29 mouse cellular contexts compared by ENCODE assay signal in genomic region chr10:99078621-99079020, GRCm38 (mm10). TPM values are rescaled to one million over a fixed set of nuclear protein-coding genes. Genes with fewer than 3 reads are reported as not detected.
DNase-seq lines count a peak whose midpoint lies in the region; ATAC-seq and TF ChIP-seq lines count a peak whose summit lies in the region.
"Had no signal": no experiment of that assay in that cellular context is flagged by ENCODE, and none has a peak within 500 bp of the region (broad histone marks: within the 10 kb centered on the region; RNA-seq: fewer than 3 reads in every experiment).

No protein-coding gene starts in this region.

- TF ChIP-seq RAD21 in MEL (IDR thresholded peaks at IDR 0.05; ENCODE audit: low read depth, low read length), result no peak

- H3K4me1 ChIP-seq in forebrain, embryonic 11.5 days (replicated peaks; ENCODE audit: control insufficient read depth, insufficient read depth, low read length), result no peaks in the 10 kb centered on the region
- no peaks in the 10 kb centered on the region for H3K4me1 ChIP-seq in forebrain, embryonic 10.5 days
- H3K4me1 ChIP-seq in heart, embryonic 10.5 days, result peaks cover 4% of the 10 kb centered on the region; the same call in 1 of the 2 replicates
- peaks cover 0 to 11% of the 10 kb centered on the region in 2 experiments; a peak in 2 of 4 replicates for H3K4me1 ChIP-seq in MEL (ENCODE audit: control insufficient read depth in 1 of 2, insufficient read depth in 2 of 2, low read length in 2 of 2)
- H3K4me1 ChIP-seq: embryonic facial prominence, embryonic 13.5 days; embryonic facial prominence, embryonic 15.5 days; forebrain, embryonic 12.5 days had no signal

- WGBS in forebrain, embryonic 11.5 days, result 83% methylated on average over 2 of the region's 2 CpGs
- WGBS in forebrain, embryonic 10.5 days, result 85% methylated on average over 2 of the region's 2 CpGs
- WGBS in heart, embryonic 10.5 days, result 78% methylated on average over 2 of the region's 2 CpGs

- H3K79me2 ChIP-seq in MEL (ENCODE audit: control insufficient read depth, insufficient read depth, low read length, poor library complexity), result no peaks in the 10 kb centered on the region

- TF ChIP-seq POLR2A in MEL (IDR thresholded peaks at IDR 0.05; ENCODE audit: control insufficient read depth in 1 of 2, insufficient read depth in 1 of 2, low read depth in 1 of 2, low read length in 2 of 2, poor library complexity in 1 of 2), result no peak

- peak; percentile 20 for DNase-seq in adrenal gland, postnatal 10 days
- no peak for DNase-seq in adrenal gland, adult 2 months
- DNase-seq in forebrain, embryonic 11.5 days (ENCODE audit: low spot score), result peak; percentile 21
- DNase-seq in forebrain, embryonic 10.5 days (ENCODE audit: extremely low spot score, low spot score), result no peak
- peak; percentile 61 for DNase-seq in heart, embryonic 10.5 days (ENCODE audit: low spot score)
- DNase-seq in heart, postnatal 10 days, result no peak
- peak; percentile 40 for DNase-seq in MEL (ENCODE audit: low read depth, low spot score)
- no peak for DNase-seq in spleen, postnatal 14 days (ENCODE audit: low spot score in 2 of 2)
- DNase-seq: adrenal gland, adult 8-10 months; cerebellum, adult 11 months; cerebellum, adult 18-20 months; cerebellum, adult 8-10 months; cerebellum, adult 9-11 months; cerebellum, postnatal 14 days; cerebellum, postnatal 36 days; embryo, embryonic 11 days had no signal

- no peak for ATAC-seq in forebrain, embryonic 11.5 days (replicated peaks; ENCODE audit: low FRiP score)
- ATAC-seq: forebrain, embryonic 14.5 days; forebrain, embryonic 16.5 days had no signal

- H3K9me3 ChIP-seq in forebrain, embryonic 11.5 days (ENCODE audit: control insufficient read depth, low read length), result no peaks in the 10 kb centered on the region
- no peaks in the 10 kb centered on the region for H3K9me3 ChIP-seq in forebrain, embryonic 10.5 days
- H3K9me3 ChIP-seq in heart, embryonic 10.5 days, result no peaks in the 10 kb centered on the region
- no peaks in the 10 kb centered on the region for H3K9me3 ChIP-seq in MEL (replicated peaks; ENCODE audit: insufficient read depth, low read length)
- H3K9me3 ChIP-seq: embryonic facial prominence, embryonic 13.5 days; embryonic facial prominence, embryonic 15.5 days; forebrain, embryonic 12.5 days; G1E had no signal

- no peak overlapping the region for H3K4me3 ChIP-seq in forebrain, embryonic 11.5 days (ENCODE audit: low read depth, low read length)
- H3K4me3 ChIP-seq in forebrain, embryonic 10.5 days, result no peak overlapping the region
- H3K4me3 ChIP-seq in heart, embryonic 10.5 days, result no peak overlapping the region
- no peak overlapping the region for H3K4me3 ChIP-seq in MEL (ENCODE audit: control insufficient read depth in 1 of 2, insufficient read depth in 1 of 2, low read depth in 2 of 2, low read length in 2 of 2)
- H3K4me3 ChIP-seq: embryonic facial prominence, embryonic 13.5 days; embryonic facial prominence, embryonic 15.5 days; erythroblast, embryonic 14.5 days; forebrain, embryonic 12.5 days had no signal

- no peak for TF ChIP-seq EP300 in MEL (IDR thresholded peaks at IDR 0.05; ENCODE audit: low read depth in 1 of 2, low read length in 2 of 2)

- no peak overlapping the region for H3K4me2 ChIP-seq in forebrain, embryonic 11.5 days (ENCODE audit: low read depth, low read length, severe bottlenecking)
- H3K4me2 ChIP-seq: embryonic facial prominence, embryonic 13.5 days; embryonic facial prominence, embryonic 15.5 days; forebrain, embryonic 12.5 days had no signal

- TF ChIP-seq CTCF in MEL (IDR thresholded peaks at IDR 0.05 in 2 of 3, conservative IDR thresholded peaks at IDR 0.05 in 1 of 3; ENCODE audit: control insufficient read depth in 1 of 3, insufficient read depth in 1 of 3, low read depth in 2 of 3, low read length in 3 of 3, poor library complexity in 1 of 3, severe bottlenecking in 1 of 3), result no peak

- H3K36me3 ChIP-seq in forebrain, embryonic 11.5 days (ENCODE audit: control insufficient read depth, insufficient read depth, low read length), result no peaks in the 10 kb centered on the region
- no peaks in the 10 kb centered on the region for H3K36me3 ChIP-seq in forebrain, embryonic 10.5 days (replicated peaks)
- no peaks in the 10 kb centered on the region for H3K36me3 ChIP-seq in heart, embryonic 10.5 days
- H3K36me3 ChIP-seq in MEL (ENCODE audit: control insufficient read depth in 1 of 2, insufficient read depth in 2 of 2, low read length in 2 of 2), result peaks cover 0 to 11% of the 10 kb centered on the region in 2 experiments; a peak in 2 of 4 replicates
- H3K36me3 ChIP-seq: embryonic facial prominence, embryonic 13.5 days; embryonic facial prominence, embryonic 15.5 days; forebrain, embryonic 12.5 days; G1E had no signal

- no peak overlapping the region for H3K9ac ChIP-seq in forebrain, embryonic 11.5 days (ENCODE audit: low read length)
- no peak overlapping the region for H3K9ac ChIP-seq in MEL (ENCODE audit: control insufficient read depth, low read depth, low read length, poor library complexity, severe bottlenecking)
- H3K9ac ChIP-seq: embryonic facial prominence, embryonic 13.5 days; embryonic facial prominence, embryonic 15.5 days; forebrain, embryonic 12.5 days had no signal

- H3K27me3 ChIP-seq in forebrain, embryonic 11.5 days (ENCODE audit: control insufficient read depth, insufficient read depth, low read length), result no peaks in the 10 kb centered on the region
- no peaks in the 10 kb centered on the region for H3K27me3 ChIP-seq in forebrain, embryonic 10.5 days (ENCODE audit: poor library complexity, severe bottlenecking)
- H3K27me3 ChIP-seq in heart, embryonic 10.5 days (ENCODE audit: insufficient read depth, poor library complexity, severe bottlenecking), result no peaks in the 10 kb centered on the region
- H3K27me3 ChIP-seq in MEL (ENCODE audit: control insufficient read depth in 1 of 2, insufficient read depth in 2 of 2, low read length in 2 of 2), result no peaks in the 10 kb centered on the region
- H3K27me3 ChIP-seq: embryonic facial prominence, embryonic 15.5 days; forebrain, embryonic 12.5 days had no signal

- no peak overlapping the region for H3K27ac ChIP-seq in forebrain, embryonic 11.5 days (ENCODE audit: low read depth, low read length)
- no peak overlapping the region for H3K27ac ChIP-seq in forebrain, embryonic 10.5 days
- H3K27ac ChIP-seq in heart, embryonic 10.5 days, result no peak overlapping the region
- no peak overlapping the region for H3K27ac ChIP-seq in MEL (ENCODE audit: control insufficient read depth, low read depth, low read length)
- H3K27ac ChIP-seq: embryonic facial prominence, embryonic 13.5 days; embryonic facial prominence, embryonic 15.5 days; forebrain, embryonic 12.5 days had no signal

- intact Hi-C loops in heart, postnatal 10 days (cut with DNase I), result no loop called here

TF ChIP-seq in MEL, 35 proteins besides CTCF, POLR2A, EP300 and RAD21:
- TF ChIP-seq SMC3 (IDR thresholded peaks at IDR 0.05; ENCODE audit: low read depth, low read length) (no peak), BHLHE40 (IDR thresholded peaks at IDR 0.05; ENCODE audit: borderline replicate concordance, low read depth, low read length) (no peak), POLR2AphosphoS5 (IDR thresholded peaks at IDR 0.05; ENCODE audit: borderline replicate concordance, low read depth, low read length) (no peak)

RNA-seq across cellular contexts. Expression of gene Poc1b, which starts 28.2 kb away (rescaled TPM):
- total RNA-seq in adrenal gland, postnatal 10 days (2021), result 10 to 100 TPM; 10.3 to 12.6 TPM
- total RNA-seq in adrenal gland, adult 2 months (2021), result 10 to 100 TPM; 13.5 to 17.0 TPM
- polyA plus RNA-seq in adrenal gland, adult 2 months (2012; rRNA removed), result 3.7 and 3.8 TPM in 2 replicates
- 42.7 and 43.7 TPM in 2 replicates for polyA plus RNA-seq in forebrain, embryonic 11.5 days (2014; fragmentation: Nextera tagmentation; extraction: Ambion mirVana)
- polyA plus RNA-seq in forebrain, embryonic 10.5 days (2016; fragmentation: Nextera tagmentation; extraction: Ambion mirVana), result 35.0 and 36.0 TPM in 2 replicates
- polyA plus RNA-seq in heart, embryonic 10.5 days (2016; fragmentation: Nextera tagmentation; extraction: Ambion mirVana), result 12.0 and 16.2 TPM in 2 replicates
- 10 to 100 TPM; 10.5 to 12.1 TPM for total RNA-seq in heart, postnatal 10 days (2021)
- total RNA-seq in MEL (2012; rRNA removed), result 3.3 and 5.5 TPM in 2 replicates
- 10 to 100 TPM in 1 of 2 experiments, not detected in 1; 15.3 TPM for polyA plus RNA-seq in MEL (2012; ENCODE audit: insufficient read depth in 1 of 2, insufficient read length in 2 of 2, low read depth in 1 of 2, low replicate concordance in 2 of 2, missing spikeins in 1 of 2)

RNA-seq across cellular contexts. Expression of gene Galnt4, which starts 29.3 kb away (rescaled TPM):
- total RNA-seq in adrenal gland, postnatal 10 days (2021), result 1 to 10 TPM; 7.1 to 7.5 TPM
- total RNA-seq in adrenal gland, adult 2 months (2021), result 1 to 10 TPM; 5.6 to 7.0 TPM
- polyA plus RNA-seq in adrenal gland, adult 2 months (2012; rRNA removed), result 0.35 and 0.83 TPM in 2 replicates
- 4.7 and 5.6 TPM in 2 replicates for polyA plus RNA-seq in forebrain, embryonic 11.5 days (2014; fragmentation: Nextera tagmentation; extraction: Ambion mirVana)
- 5.0 and 5.3 TPM in 2 replicates for polyA plus RNA-seq in forebrain, embryonic 10.5 days (2016; fragmentation: Nextera tagmentation; extraction: Ambion mirVana)
- polyA plus RNA-seq in heart, embryonic 10.5 days (2016; fragmentation: Nextera tagmentation; extraction: Ambion mirVana), result 6.6 TPM in 2 replicates
- 1 to 10 TPM; 4.9 to 6.1 TPM for total RNA-seq in heart, postnatal 10 days (2021)
- 1.2 and 1.7 TPM in 2 replicates for total RNA-seq in MEL (2012; rRNA removed)
- 1 to 10 TPM in 1 of 2 experiments, not detected in 1; 1.6 TPM for polyA plus RNA-seq in MEL (2012; ENCODE audit: insufficient read depth in 1 of 2, insufficient read length in 2 of 2, low read depth in 1 of 2, low replicate concordance in 2 of 2, missing spikeins in 1 of 2)

RNA-seq across cellular contexts. Expression of gene Phxr2, which starts 47.5 kb away (rescaled TPM):
- total RNA-seq in adrenal gland, postnatal 10 days (2021), result not detected
- total RNA-seq in adrenal gland, adult 2 months (2021), result not detected
- not detected in 2 replicates for polyA plus RNA-seq in adrenal gland, adult 2 months (2012; rRNA removed)
- not detected in 2 replicates for polyA plus RNA-seq in forebrain, embryonic 11.5 days (2014; fragmentation: Nextera tagmentation; extraction: Ambion mirVana)
- 0.14 TPM in 1 of 2 replicates, not detected in the other for polyA plus RNA-seq in forebrain, embryonic 10.5 days (2016; fragmentation: Nextera tagmentation; extraction: Ambion mirVana)
- not detected in 2 replicates for polyA plus RNA-seq in heart, embryonic 10.5 days (2016; fragmentation: Nextera tagmentation; extraction: Ambion mirVana)
- not detected for total RNA-seq in heart, postnatal 10 days (2021)
- total RNA-seq in MEL (2012; rRNA removed), result not detected in 2 replicates
- not detected for polyA plus RNA-seq in MEL (2012; ENCODE audit: insufficient read depth in 1 of 2, insufficient read length in 2 of 2, low read depth in 1 of 2, low replicate concordance in 2 of 2, missing spikeins in 1 of 2)
- total RNA-seq: adrenal gland, adult 8-10 months; adrenal gland, postnatal 4 days; common myeloid progenitor, adult 5-6 weeks; G1E had no signal
- polyA plus RNA-seq: brain, embryonic 14.5 days; C2C12; embryonic facial prominence, embryonic 11.5 days; embryonic facial prominence, embryonic 13.5 days; embryonic facial prominence, embryonic 15.5 days; erythroblast, embryonic 14.5 days; forebrain, embryonic 12.5 days; forebrain, embryonic 14.5 days; frontal cortex, adult 2 months; G1E had no signal

Comparison
In these comparisons a context has a peak if more than half of its experiments do, and no peak if none do; other contexts are left out.
1. DNase-seq: peak in adrenal gland, postnatal 10 days (single experiment), forebrain, embryonic 11.5 days (single experiment), heart, embryonic 10.5 days (single experiment) and MEL (single experiment); none in adrenal gland, adult 2 months (single experiment), forebrain, embryonic 10.5 days (single experiment), heart, postnatal 10 days (0 of 2) and spleen, postnatal 14 days (0 of 2).